ENCODE assay signal across 31 mouse cellular contexts in genomic region chr12:28309226-28309625, GRCm38 (mm10).
DNase-seq lines count a peak whose midpoint lies in the region; ATAC-seq lines count a peak whose summit lies in the region.
"Had no signal": no experiment of that assay in that cellular context is flagged by ENCODE, and none has a peak within 500 bp of the region (broad histone marks: within the 10 kb centered on the region; RNA-seq: fewer than 3 reads in every experiment).

No protein-coding gene starts in this region.

- no peak overlapping the region for H3K9ac ChIP-seq in hindbrain, embryonic 14.5 days
- H3K9ac ChIP-seq in hindbrain, embryonic 11.5 days (ENCODE audit: low read depth, low read length) = no peak overlapping the region
- H3K9ac ChIP-seq in midbrain, embryonic 14.5 days (replicated peaks; ENCODE audit: low read length) = no peak overlapping the region
- no peak overlapping the region for H3K9ac ChIP-seq in midbrain, embryonic 11.5 days (ENCODE audit: low read length)
- H3K9ac ChIP-seq: embryonic facial prominence, embryonic 15.5 days; limb, embryonic 15.5 days; liver, embryonic 13.5 days had no signal

- no peaks in the 10 kb centered on the region for H3K9me3 ChIP-seq in hindbrain, embryonic 14.5 days (ENCODE audit: control insufficient read depth, low read length)
- H3K9me3 ChIP-seq in hindbrain, embryonic 11.5 days (ENCODE audit: control insufficient read depth, low read length) = no peaks in the 10 kb centered on the region
- no peaks in the 10 kb centered on the region for H3K9me3 ChIP-seq in midbrain, embryonic 14.5 days (ENCODE audit: control insufficient read depth, low read length)
- no peaks in the 10 kb centered on the region for H3K9me3 ChIP-seq in midbrain, embryonic 11.5 days (ENCODE audit: control insufficient read depth, low read length)
- H3K9me3 ChIP-seq: embryonic facial prominence, embryonic 10.5 days; embryonic facial prominence, embryonic 15.5 days; limb, embryonic 10.5 days; limb, embryonic 15.5 days; liver, embryonic 13.5 days had no signal

- H3K36me3 ChIP-seq in hindbrain, embryonic 14.5 days (replicated peaks; ENCODE audit: control insufficient read depth, insufficient read depth) = no peaks in the 10 kb centered on the region
- no peaks in the 10 kb centered on the region for H3K36me3 ChIP-seq in hindbrain, embryonic 11.5 days (ENCODE audit: control insufficient read depth, insufficient read depth, low read length)
- H3K36me3 ChIP-seq in midbrain, embryonic 14.5 days (ENCODE audit: control insufficient read depth, insufficient read depth, low read length) = no peaks in the 10 kb centered on the region
- no peaks in the 10 kb centered on the region for H3K36me3 ChIP-seq in midbrain, embryonic 11.5 days (ENCODE audit: control insufficient read depth, insufficient read depth, low read length)
- H3K36me3 ChIP-seq: embryonic facial prominence, embryonic 10.5 days; embryonic facial prominence, embryonic 15.5 days; G1E; limb, embryonic 10.5 days; limb, embryonic 15.5 days; liver, embryonic 13.5 days had no signal

- no peak overlapping the region for H3K4me2 ChIP-seq in hindbrain, embryonic 14.5 days (replicated peaks)
- H3K4me2 ChIP-seq in hindbrain, embryonic 11.5 days (replicated peaks; ENCODE audit: low read depth, low read length) = no peak overlapping the region
- H3K4me2 ChIP-seq in midbrain, embryonic 14.5 days (ENCODE audit: low read length) = no peak overlapping the region
- no peak overlapping the region for H3K4me2 ChIP-seq in midbrain, embryonic 11.5 days
- H3K4me2 ChIP-seq: embryonic facial prominence, embryonic 15.5 days; heart, embryonic 11.5 days; limb, embryonic 15.5 days; liver, embryonic 13.5 days had no signal

- no peaks in the 10 kb centered on the region for H3K27me3 ChIP-seq in hindbrain, embryonic 14.5 days (ENCODE audit: control insufficient read depth, insufficient read depth, low read length)
- no peaks in the 10 kb centered on the region for H3K27me3 ChIP-seq in hindbrain, embryonic 11.5 days (ENCODE audit: control insufficient read depth, insufficient read depth, low read length)
- no peaks in the 10 kb centered on the region for H3K27me3 ChIP-seq in midbrain, embryonic 14.5 days (ENCODE audit: control insufficient read depth, insufficient read depth, low read length)
- no peaks in the 10 kb centered on the region for H3K27me3 ChIP-seq in midbrain, embryonic 11.5 days (ENCODE audit: control insufficient read depth, insufficient read depth, low read length)
- H3K27me3 ChIP-seq: embryonic facial prominence, embryonic 15.5 days; limb, embryonic 15.5 days; liver, embryonic 13.5 days had no signal

- no peak overlapping the region for H3K4me3 ChIP-seq in hindbrain, embryonic 14.5 days (replicated peaks; ENCODE audit: low read length)
- no peak overlapping the region for H3K4me3 ChIP-seq in hindbrain, embryonic 11.5 days (ENCODE audit: low read depth, low read length)
- H3K4me3 ChIP-seq in midbrain, embryonic 14.5 days (replicated peaks; ENCODE audit: low read depth, low read length) = no peak overlapping the region
- no peak overlapping the region for H3K4me3 ChIP-seq in midbrain, embryonic 11.5 days (ENCODE audit: low read depth, low read length)
- H3K4me3 ChIP-seq: embryonic facial prominence, embryonic 10.5 days; embryonic facial prominence, embryonic 15.5 days; limb, embryonic 10.5 days; limb, embryonic 15.5 days; liver, embryonic 13.5 days had no signal

- H3K4me1 ChIP-seq in hindbrain, embryonic 14.5 days (replicated peaks; ENCODE audit: control insufficient read depth, insufficient read depth, low read length) = peaks cover 4% of the 10 kb centered on the region; the same call in 1 of the 2 replicates
- no peaks in the 10 kb centered on the region for H3K4me1 ChIP-seq in hindbrain, embryonic 11.5 days (replicated peaks; ENCODE audit: control insufficient read depth, insufficient read depth, low read length)
- no peaks in the 10 kb centered on the region for H3K4me1 ChIP-seq in midbrain, embryonic 14.5 days (ENCODE audit: control insufficient read depth, insufficient read depth, low read length)
- H3K4me1 ChIP-seq in midbrain, embryonic 11.5 days (ENCODE audit: control insufficient read depth, insufficient read depth, low read length) = no peaks in the 10 kb centered on the region
- H3K4me1 ChIP-seq: embryonic facial prominence, embryonic 10.5 days; embryonic facial prominence, embryonic 15.5 days; limb, embryonic 10.5 days; limb, embryonic 15.5 days; liver, embryonic 13.5 days had no signal

- ATAC-seq in hindbrain, embryonic 14.5 days (ENCODE audit: low FRiP score) = no peak; the same call in 1 of the 2 replicates
- ATAC-seq in hindbrain, embryonic 11.5 days (ENCODE audit: low FRiP score) = no peak
- no peak for ATAC-seq in midbrain, embryonic 14.5 days (ENCODE audit: low FRiP score, low TSS enrichment)
- ATAC-seq in midbrain, embryonic 11.5 days (ENCODE audit: low FRiP score) = no peak
- ATAC-seq: intestine, embryonic 16.5 days had no signal

- peak overlapping the region; percentile 38; the same call in 1 of the 2 replicates for H3K27ac ChIP-seq in hindbrain, embryonic 14.5 days
- H3K27ac ChIP-seq in hindbrain, embryonic 11.5 days (ENCODE audit: low read depth, low read length) = no peak overlapping the region
- H3K27ac ChIP-seq in midbrain, embryonic 14.5 days (replicated peaks; ENCODE audit: low read depth, low read length) = no peak overlapping the region
- no peak overlapping the region for H3K27ac ChIP-seq in midbrain, embryonic 11.5 days (ENCODE audit: low read depth, low read length)
- H3K27ac ChIP-seq: embryonic facial prominence, embryonic 10.5 days; embryonic facial prominence, embryonic 15.5 days; kidney, postnatal 0 days; limb, embryonic 10.5 days; limb, embryonic 15.5 days; liver, embryonic 13.5 days; macrophage had no signal

- WGBS in hindbrain, embryonic 14.5 days = 32% methylated on average over 5 of the region's 5 CpGs
- 81% methylated on average over 5 of the region's 5 CpGs for WGBS in hindbrain, embryonic 11.5 days
- WGBS in midbrain, embryonic 14.5 days = 44% methylated on average over 5 of the region's 5 CpGs
- WGBS in midbrain, embryonic 11.5 days = 75% methylated on average over 5 of the region's 5 CpGs

- peak; percentile 43 to 58 for DNase-seq in cerebellum, postnatal 14 days
- DNase-seq in cerebellum, postnatal 25 days = no peak
- no peak for DNase-seq in hindbrain, embryonic 14.5 days (ENCODE audit: low spot score)
- no peak for DNase-seq in hindbrain, embryonic 11.5 days (ENCODE audit: low spot score)
- DNase-seq in midbrain, embryonic 14.5 days = peak; percentile 39
- DNase-seq in midbrain, embryonic 11.5 days (ENCODE audit: low spot score, missing footprints) = no peak
- DNase-seq in brain, embryonic 18.5 days (ENCODE audit: low read depth, low spot score) = peak; percentile 49
- DNase-seq in urinary bladder, postnatal 10 days (ENCODE audit: low spot score) = no peak
- DNase-seq: adrenal gland, adult 8-10 months; cerebellum, adult 11-12 months; cerebellum, adult 9-11 months; gastrocnemius, postnatal 25 days; heart, adult 18-20 months; heart, postnatal 36 days; kidney, adult 8-10 months; liver, embryonic 13.5 days; lung, adult 18-20 months; lung, postnatal 10 days; right cerebral cortex, adult 18-20 months; spleen, adult 18-20 months; thymus, adult 18-20 months; thymus, postnatal 25 days had no signal

Comparison
In these comparisons a context has a peak if more than half of its experiments do, and no peak if none do; other contexts are left out.
1. DNase-seq: peak in cerebellum, postnatal 14 days (2 of 2), midbrain, embryonic 14.5 days (single experiment) and brain, embryonic 18.5 days (single experiment); none in cerebellum, postnatal 25 days (0 of 2), hindbrain, embryonic 14.5 days (single experiment), hindbrain, embryonic 11.5 days (single experiment), midbrain, embryonic 11.5 days (single experiment) and urinary bladder, postnatal 10 days (single experiment).